Mouse (Mus musculus): ENCODE measurements around the gene 4931428F04Rik.
"Not testable (repeated sequence)": the region's sequence is repeated elsewhere in the genome, so short reads cannot be mapped to it uniquely, and the experiment has no call there.

4931428F04Rik gene

GRCm38 (mm10) chr8:105260371-105261099, 29.1 kb downstream of the 4931428F04Rik start:
- DNase-seq = no peak

GRCm38 (mm10) chr8:105259721-105260320, 29.8 kb downstream of the 4931428F04Rik start:
- DNase-seq = peak; percentile 81 to 86

GRCm38 (mm10) chr8:105258911-105259720, 30.5 kb downstream of the 4931428F04Rik start:
- DNase-seq = peak; percentile 36 to 52

GRCm38 (mm10) chr8:105257318-105258114, 32.1 kb downstream of the 4931428F04Rik start:
- no peak for DNase-seq

GRCm38 (mm10) chr8:105254966-105255350, 34.7 kb downstream of the 4931428F04Rik start, which contains the start of gene B3gnt9:
Gene B3gnt9 (minus strand): TSS chr8:105255153.
- peak in 1 of 2 experiments; percentile 25 for DNase-seq

- peak; percentile 84 to 93 for DNase-seq
These were observed 35.3 kb downstream of the 4931428F04Rik start for GRCm38 (mm10) chr8:105254152-105254965.

- DNase-seq = no peak
These were observed 35.9 kb downstream of the 4931428F04Rik start for GRCm38 (mm10) chr8:105253766-105254151.

GRCm38 (mm10) chr8:105252680-105253537, 36.8 kb downstream of the 4931428F04Rik start:
- no peak for DNase-seq

- DNase-seq = no peak
These were observed 37.7 kb downstream of the 4931428F04Rik start for GRCm38 (mm10) chr8:105251954-105252353.

- no peak for DNase-seq
These were observed 48.6 kb downstream of the 4931428F04Rik start for GRCm38 (mm10) chr8:105241016-105241415.

- no peak for DNase-seq
These were observed 52.1 kb downstream of the 4931428F04Rik start for GRCm38 (mm10) chr8:105237442-105238142.

- no peak for DNase-seq
These were observed 54.5 kb downstream of the 4931428F04Rik start for GRCm38 (mm10) chr8:105235206-105235605.

GRCm38 (mm10) chr8:105233126-105233935, 56.3 kb downstream of the 4931428F04Rik start:
- no peak for DNase-seq

- DNase-seq = not testable (repeated sequence)
These were observed 57.4 kb downstream of the 4931428F04Rik start for GRCm38 (mm10) chr8:105232321-105232693.

- DNase-seq = no peak
These were observed 58.0 kb downstream of the 4931428F04Rik start for GRCm38 (mm10) chr8:105231503-105232320.
